Mouse (Mus musculus): ENCODE measurements around the gene Rer1.

Gene Rer1

DNA sequence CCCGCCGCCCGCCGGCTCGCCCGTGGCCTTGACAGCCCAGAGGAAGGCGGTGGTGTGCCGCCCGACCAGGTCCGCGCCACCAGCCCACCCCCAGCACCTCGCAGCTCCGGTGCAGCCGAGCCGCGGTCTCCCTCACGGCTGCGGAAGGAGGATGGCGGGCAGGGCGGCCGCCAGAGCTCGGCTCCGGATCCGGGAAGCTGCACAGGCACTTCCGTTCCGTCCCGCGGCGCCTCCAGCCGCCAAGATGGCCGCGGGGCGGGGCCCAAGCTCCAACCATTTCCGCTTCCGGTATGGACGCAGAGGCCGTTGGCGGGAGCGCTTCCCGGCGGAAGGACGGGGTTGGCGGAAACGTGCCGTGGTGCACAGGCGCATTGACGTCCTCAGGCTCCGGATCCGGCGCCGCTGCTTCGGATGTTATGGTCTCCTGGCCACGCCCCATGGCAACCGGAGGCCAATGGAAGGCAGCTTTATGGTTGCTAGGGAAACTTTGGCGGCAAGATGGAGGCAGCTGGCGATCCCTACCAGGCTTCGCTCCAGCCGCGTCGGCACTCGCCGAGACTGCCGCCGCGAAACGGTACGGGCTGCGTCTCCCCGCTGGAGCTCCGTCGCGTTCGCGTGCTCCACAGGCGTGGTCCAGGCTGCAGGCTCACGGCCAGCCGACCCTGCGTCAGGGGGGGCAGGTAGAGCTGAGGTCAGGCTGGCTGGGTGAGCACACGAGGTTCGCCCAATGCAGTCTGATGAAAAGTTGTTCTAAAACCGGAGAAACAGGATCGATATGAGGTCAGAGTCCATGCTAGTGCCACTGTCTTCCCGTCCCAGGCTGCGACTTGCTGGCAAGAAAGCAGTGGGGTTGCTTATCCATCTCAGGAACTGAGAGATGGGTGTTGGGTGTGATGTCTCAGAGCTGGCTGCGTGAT lies at the start of gene Rer1, which contains the start of gene Morn1:
TSS of gene Rer1 (minus strand) at position 275 of the 917 bp plus-strand sequence.
TSS of gene Morn1 (plus strand) at position 470 of the 917 bp plus-strand sequence.
- DNase-seq (ENCODE audit: low read depth, low spot score) = peak; percentile 100

GRCm38 (mm10) chr4:155134686-155135172 lies 48.5 kb upstream of the Rer1 start:
- no peak for DNase-seq (ENCODE audit: low read depth, low spot score)

DNA sequence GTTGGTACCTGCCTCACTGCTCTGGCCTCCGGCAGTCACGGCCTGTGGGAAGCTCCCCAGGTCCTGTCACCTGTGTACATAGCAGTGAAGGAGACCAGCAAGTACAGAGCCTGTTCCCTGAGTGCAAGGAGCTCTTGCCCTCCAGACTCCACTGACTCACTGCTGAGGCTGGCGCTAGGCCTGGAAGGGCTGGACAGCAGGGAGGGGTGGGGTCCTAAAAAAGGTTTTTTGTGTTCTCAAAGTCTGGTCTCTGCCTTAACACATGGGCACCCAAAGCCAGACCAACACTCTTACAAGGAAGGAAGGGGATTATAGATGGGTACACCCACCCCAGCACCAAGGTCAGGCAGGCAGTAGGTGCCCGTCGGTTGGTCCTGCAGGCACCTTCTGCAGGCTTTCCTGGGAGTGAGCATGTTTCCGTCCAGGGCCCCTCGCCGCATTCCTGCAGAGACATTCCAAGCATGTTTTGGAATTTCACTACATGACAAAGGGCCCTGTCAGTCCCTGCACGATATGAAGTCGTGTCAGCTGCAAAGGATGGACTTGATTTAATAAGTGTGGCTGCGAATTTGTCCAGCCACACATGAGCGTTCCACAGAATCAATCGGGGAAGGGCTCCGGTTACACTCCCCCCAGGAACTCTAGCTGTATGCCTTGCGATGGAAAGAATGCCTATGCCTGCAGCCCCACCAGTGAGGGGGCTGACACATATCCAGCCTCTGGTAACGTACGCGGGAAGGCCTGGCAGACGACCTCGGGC lies 47.7 kb upstream of the Rer1 start:
- no peak for DNase-seq (ENCODE audit: low read depth, low spot score)

- DNase-seq (ENCODE audit: low read depth, low spot score) = no peak
Observed at GRCm38 (mm10) chr4:155133188-155133587, 47.0 kb upstream of the Rer1 start.

GRCm38 (mm10) chr4:155130616-155131015 lies 44.4 kb upstream of the Rer1 start:
- no peak for DNase-seq (ENCODE audit: low read depth, low spot score)

- no peak for DNase-seq (ENCODE audit: low read depth, low spot score)
Observed at GRCm38 (mm10) chr4:155129996-155130395, 43.8 kb upstream of the Rer1 start.

- peak; percentile 67 for DNase-seq (ENCODE audit: low read depth, low spot score)
Observed at GRCm38 (mm10) chr4:155129132-155129917, 43.1 kb upstream of the Rer1 start.

DNA sequence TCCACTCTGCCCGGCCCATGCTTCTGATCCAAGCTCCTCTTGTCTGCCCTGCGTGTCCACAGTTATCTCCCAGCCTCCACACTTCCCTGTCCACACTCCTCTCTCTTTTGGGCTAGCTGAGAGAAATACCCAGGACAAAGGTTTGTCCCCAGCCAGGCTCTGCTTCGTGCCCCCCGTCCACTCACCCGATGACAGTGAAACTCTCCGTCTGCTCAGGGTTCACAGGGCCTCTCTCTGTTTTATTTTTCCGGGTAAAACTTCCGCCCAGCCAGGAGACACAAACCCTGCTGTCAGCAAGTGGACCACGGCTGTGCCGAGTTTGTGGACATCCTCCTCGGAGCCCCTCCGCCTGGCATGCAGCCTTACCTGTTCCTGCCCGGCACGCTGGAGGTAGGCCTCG lies 42.2 kb upstream of the Rer1 start:
- DNase-seq (ENCODE audit: low read depth, low spot score) = no peak

GRCm38 (mm10) chr4:155126602-155127372 lies 40.6 kb upstream of the Rer1 start:
- peak; percentile 66 for DNase-seq (ENCODE audit: low read depth, low spot score)

DNA sequence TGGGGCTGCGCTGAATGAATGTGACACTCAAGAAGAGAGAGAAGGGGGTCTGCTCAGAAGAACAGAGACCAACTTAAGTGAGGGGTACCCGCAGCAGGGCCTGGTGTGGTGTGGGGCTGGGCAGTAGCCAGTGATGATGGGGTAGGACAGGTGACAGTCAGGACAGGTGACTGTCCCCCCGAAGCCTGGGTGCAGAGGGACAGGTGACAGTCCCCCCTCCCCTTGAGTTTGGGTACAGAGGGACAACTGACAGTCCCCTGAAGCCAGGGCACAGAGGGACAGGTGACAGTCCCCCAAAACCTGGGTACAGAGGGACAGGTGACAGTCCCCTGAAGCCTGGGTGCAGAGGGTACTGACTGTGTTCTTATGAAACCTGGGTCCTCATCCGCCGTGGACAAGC lies 40.0 kb upstream of the Rer1 start:
- no peak for DNase-seq (ENCODE audit: low read depth, low spot score)

DNA sequence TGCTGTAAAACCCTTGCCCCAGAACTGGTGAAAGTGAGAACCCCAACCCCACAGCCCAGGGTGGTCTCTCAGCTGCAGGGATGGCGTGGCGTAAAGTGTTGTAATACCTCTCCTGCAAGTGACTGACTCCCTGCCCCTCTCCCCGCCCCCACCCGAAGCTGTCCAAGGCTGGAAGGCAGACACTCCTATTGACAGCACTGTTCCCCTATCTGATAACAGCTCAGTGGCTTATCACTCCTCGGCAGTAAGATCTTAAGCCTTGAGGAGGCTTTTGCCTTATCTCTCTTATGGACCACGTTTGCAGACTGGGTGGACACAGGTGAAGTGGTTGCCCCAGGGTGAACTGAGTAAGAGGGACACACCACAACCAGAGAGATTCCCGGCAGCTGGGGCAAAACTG lies 39.1 kb upstream of the Rer1 start:
- no peak for DNase-seq (ENCODE audit: low read depth, low spot score)

DNA sequence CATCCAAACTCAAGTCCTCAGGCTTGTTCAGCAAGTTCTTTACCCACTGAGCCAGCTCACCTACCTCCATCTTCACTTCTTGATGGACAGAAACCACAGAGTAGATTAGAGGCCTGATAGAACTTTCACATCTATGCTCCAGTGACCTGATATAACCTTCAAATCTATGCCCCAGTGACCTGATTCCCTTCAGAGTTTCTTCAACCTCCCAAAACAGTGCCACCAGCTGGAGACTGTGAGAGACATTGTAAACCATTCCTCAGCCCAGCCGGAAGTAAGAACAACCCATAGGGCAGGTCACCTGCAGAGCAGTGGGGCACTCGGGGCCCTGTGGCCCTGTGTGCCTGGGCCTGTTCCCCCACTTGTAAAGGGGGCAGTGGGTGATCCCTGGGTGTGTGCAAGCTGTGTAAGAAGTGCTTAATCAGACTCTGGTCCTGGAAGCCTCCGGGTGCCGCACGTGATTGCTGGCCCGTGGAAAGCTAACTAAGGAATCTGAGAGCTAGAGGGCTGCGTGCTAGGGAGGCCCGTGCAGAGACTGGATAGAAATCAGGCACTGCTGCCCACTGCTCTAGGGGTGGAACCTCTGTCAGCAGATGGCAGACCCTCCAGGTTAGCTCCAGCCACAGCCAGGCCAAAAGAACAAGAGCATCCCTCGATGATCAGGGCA lies 37.8 kb upstream of the Rer1 start:
- no peak for DNase-seq (ENCODE audit: low read depth, low spot score)

DNA sequence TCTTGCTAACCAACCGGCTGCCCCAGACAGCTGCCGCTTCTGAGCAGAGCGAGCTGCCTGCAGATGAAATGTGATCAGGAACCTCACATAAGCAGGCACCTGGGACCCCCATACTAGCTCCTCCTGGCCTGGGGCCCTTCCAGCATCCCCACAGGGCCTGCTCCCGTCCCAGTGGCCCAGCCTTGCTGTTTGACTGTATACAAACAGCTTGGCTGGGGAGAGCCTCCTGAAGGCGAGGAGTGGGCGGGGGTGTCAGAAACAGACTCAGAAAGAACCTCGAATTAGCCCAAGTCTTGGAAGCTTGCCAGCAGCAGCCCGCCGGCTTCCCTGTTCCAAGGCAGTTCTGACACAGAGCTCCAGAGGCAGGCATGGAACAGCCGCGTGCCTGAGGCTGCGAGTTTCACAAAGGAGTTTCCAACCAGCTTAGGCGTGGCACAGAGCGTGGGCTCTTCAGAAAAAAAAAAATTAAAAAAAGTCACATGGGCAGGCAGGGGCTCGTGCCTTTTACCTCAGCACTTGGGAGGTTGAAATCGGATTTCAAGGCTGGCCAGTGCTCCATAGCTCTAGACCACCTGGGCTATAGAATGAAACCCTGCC lies 36.4 kb upstream of the Rer1 start:
- DNase-seq (ENCODE audit: low read depth, low spot score) = peak; percentile 27

- no peak for DNase-seq (ENCODE audit: low read depth, low spot score)
Observed at GRCm38 (mm10) chr4:155121915-155122443, 35.8 kb upstream of the Rer1 start.

DNA sequence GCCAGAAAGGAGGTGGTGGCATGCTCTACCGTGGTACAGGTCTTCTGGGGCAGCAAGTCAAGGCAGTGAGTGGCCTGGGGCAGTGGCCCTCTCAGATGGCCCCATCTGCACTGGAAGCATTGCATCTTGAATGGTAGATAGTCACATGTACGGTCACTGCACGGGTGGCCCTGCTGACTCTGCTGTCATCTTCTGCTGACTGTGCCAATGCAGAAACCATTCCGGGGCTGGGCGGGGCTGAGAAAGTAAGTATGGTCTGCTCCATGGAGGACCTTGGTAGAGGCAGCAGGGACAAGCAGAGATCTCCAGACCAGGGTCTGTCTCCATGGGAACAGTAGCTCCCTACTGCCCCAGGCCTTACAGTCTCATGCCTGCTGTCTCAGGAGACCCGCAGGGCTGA lies 35.0 kb upstream of the Rer1 start:
- DNase-seq (ENCODE audit: low read depth, low spot score) = no peak

DNA sequence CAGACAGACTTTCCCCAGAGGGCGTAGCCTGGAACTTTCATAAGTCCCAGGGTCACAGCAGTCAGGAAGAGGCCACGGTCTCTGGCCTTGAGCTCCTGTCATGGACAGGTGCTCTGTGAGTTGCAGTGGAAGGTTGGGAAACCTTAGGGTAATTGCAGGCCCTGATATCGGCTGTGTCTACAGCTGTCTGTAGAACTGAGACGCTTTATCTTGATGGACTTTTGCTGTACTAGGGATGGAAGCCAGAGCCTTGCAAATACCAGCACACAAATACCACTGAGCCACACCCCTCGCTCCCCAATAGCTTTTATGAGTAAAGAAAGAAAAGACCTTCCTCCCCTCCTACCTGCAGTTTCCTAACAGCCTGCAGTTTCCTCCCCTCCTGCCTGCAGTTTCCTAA lies 34.4 kb upstream of the Rer1 start:
- no peak for DNase-seq (ENCODE audit: low read depth, low spot score)

GRCm38 (mm10) chr4:155120038-155120437 lies 33.9 kb upstream of the Rer1 start:
- DNase-seq (ENCODE audit: low read depth, low spot score) = no peak

GRCm38 (mm10) chr4:155118278-155118677 lies 32.1 kb upstream of the Rer1 start:
- DNase-seq (ENCODE audit: low read depth, low spot score) = no peak

- DNase-seq (ENCODE audit: low read depth, low spot score) = no peak
Observed at GRCm38 (mm10) chr4:155117396-155117978, 31.3 kb upstream of the Rer1 start.
